Mouse (Mus musculus): ENCODE measurements around the gene Olfml1.

DNA sequence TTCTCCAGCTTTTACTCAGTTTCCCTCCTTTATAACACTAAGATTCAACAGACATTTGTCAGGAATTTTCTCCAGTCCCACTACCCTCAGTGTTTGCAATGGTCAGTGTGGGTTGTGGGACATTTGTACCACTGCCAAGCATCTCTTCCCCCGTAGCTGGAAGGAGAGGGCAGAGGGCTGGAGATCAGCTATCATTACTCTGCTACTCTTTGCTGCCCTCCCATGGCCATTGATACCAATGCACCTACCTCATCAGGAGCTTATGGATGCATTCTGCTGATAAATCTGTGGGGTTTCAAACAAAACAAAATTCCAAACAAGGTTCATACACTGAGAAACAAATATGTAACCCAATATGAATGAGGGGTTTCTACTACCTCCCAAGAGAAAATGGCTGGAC is 40.9 kb upstream of the Olfml1 start:
- TF ChIP-seq CTCF (IDR thresholded peaks at IDR 0.05; ENCODE audit: borderline replicate concordance, insufficient read depth, low read length) (peak; percentile 44; the same call in 1 of the 2 replicates), POLR2A (IDR thresholded peaks at IDR 0.05; ENCODE audit: low read depth, low read length) (no peak)

Measured in embryonic fibroblast, embryonic 13.5 days (primary cell).